Comparison of ENCODE assay signal across 7 mouse cellular contexts in genomic region chrX:136172118-136172551, GRCm38 (mm10). TPM values are rescaled to one million over a fixed set of nuclear protein-coding genes. Genes with fewer than 3 reads are reported as not detected.
DNase-seq lines count a peak whose midpoint lies in the region; ATAC-seq and TF ChIP-seq lines count a peak whose summit lies in the region.

Tceal8 (minus strand) TSS chrX:136172342.

- H3K27me3 ChIP-seq in embryonic facial prominence, embryonic 14.5 days (replicated peaks; ENCODE audit: control insufficient read depth, insufficient read depth, low read length) = peaks cover 7% of the 10 kb centered on the region
- H3K27me3 ChIP-seq in kidney, adult 2 months (replicated peaks; ENCODE audit: control insufficient read depth, insufficient read depth, low read length) = no peaks in the 10 kb centered on the region
- no peaks in the 10 kb centered on the region for H3K27me3 ChIP-seq in limb, embryonic 11.5 days (ENCODE audit: control insufficient read depth, insufficient read depth, low read length)
- peaks cover 6% of the 10 kb centered on the region; the same call in 1 of the 2 replicates for H3K27me3 ChIP-seq in midbrain, embryonic 13.5 days

- H3K9ac ChIP-seq in embryonic facial prominence, embryonic 14.5 days (ENCODE audit: low read depth, low read length) = peak within 1 kb of the TSS; percentile 77
- H3K9ac ChIP-seq in limb, embryonic 11.5 days (ENCODE audit: low read length) = peak within 1 kb of the TSS; percentile 70
- H3K9ac ChIP-seq in midbrain, embryonic 13.5 days (replicated peaks) = peak within 1 kb of the TSS; percentile 73

- no peak for TF ChIP-seq POLR2A in bone marrow macrophage, adult 2 months (IDR thresholded peaks at IDR 0.05; ENCODE audit: borderline replicate concordance, low read depth, low read length)
- TF ChIP-seq POLR2A in kidney, adult 2 months (IDR thresholded peaks at IDR 0.05; ENCODE audit: low read depth, low read length) = no peak

- peak within 1 kb of the TSS; percentile 55 for H3K4me2 ChIP-seq in embryonic facial prominence, embryonic 14.5 days (ENCODE audit: low read depth, low read length)
- peak within 1 kb of the TSS; percentile 39 for H3K4me2 ChIP-seq in limb, embryonic 11.5 days (ENCODE audit: low read depth, severe bottlenecking)
- H3K4me2 ChIP-seq in midbrain, embryonic 13.5 days (replicated peaks) = peak within 1 kb of the TSS; percentile 56

- no peaks in the 10 kb centered on the region for H3K4me1 ChIP-seq in bone marrow macrophage, adult 2 months (ENCODE audit: control insufficient read depth, insufficient read depth, low read length)
- no peaks in the 10 kb centered on the region for H3K4me1 ChIP-seq in embryonic facial prominence, embryonic 14.5 days (ENCODE audit: control insufficient read depth, insufficient read depth, low read length)
- no peaks in the 10 kb centered on the region for H3K4me1 ChIP-seq in kidney, adult 2 months (ENCODE audit: control insufficient read depth, insufficient read depth, low read length)
- no peaks in the 10 kb centered on the region for H3K4me1 ChIP-seq in limb, embryonic 11.5 days (ENCODE audit: control insufficient read depth, insufficient read depth, low read length)
- peaks cover 4% of the 10 kb centered on the region; the same call in 1 of the 2 replicates for H3K4me1 ChIP-seq in midbrain, embryonic 13.5 days (replicated peaks)

- TF ChIP-seq CTCF in bone marrow macrophage, adult 2 months (IDR thresholded peaks at IDR 0.05; ENCODE audit: low read depth, low read length) = no peak
- TF ChIP-seq CTCF in kidney, adult 2 months (conservative IDR thresholded peaks at IDR 0.05; ENCODE audit: insufficient read depth, insufficient read length, low read depth, low read length) = no peak

- H3K9me3 ChIP-seq in embryonic facial prominence, embryonic 14.5 days (ENCODE audit: control insufficient read depth, low read length) = no peaks in the 10 kb centered on the region
- no peaks in the 10 kb centered on the region for H3K9me3 ChIP-seq in limb, embryonic 11.5 days (ENCODE audit: control insufficient read depth, low read length)
- no peaks in the 10 kb centered on the region for H3K9me3 ChIP-seq in midbrain, embryonic 13.5 days

- DNase-seq in embryonic facial prominence, embryonic 14.5 days (ENCODE audit: low spot score) = peak; percentile 97
- DNase-seq in heart, adult 18-20 months = peak; percentile 83 to 87
- peak; percentile 89 for DNase-seq in kidney, adult 2 months
- DNase-seq in limb, embryonic 11.5 days (ENCODE audit: low spot score) = peak; percentile 72
- peak; percentile 13 to 20 for DNase-seq in spleen, adult 18-20 months

- 12% methylated on average over 10 of the region's 10 CpGs for WGBS in embryonic facial prominence, embryonic 14.5 days
- 0% methylated on average over 10 of the region's 10 CpGs for WGBS in kidney, adult 2 months
- 21% methylated on average over 10 of the region's 10 CpGs for WGBS in limb, embryonic 11.5 days
- 21% methylated on average over 10 of the region's 10 CpGs for WGBS in midbrain, embryonic 13.5 days

- peak within 1 kb of the TSS; percentile 75 for H3K27ac ChIP-seq in bone marrow macrophage, adult 2 months (ENCODE audit: insufficient read depth, low read depth, low read length)
- peak within 1 kb of the TSS; percentile 91 for H3K27ac ChIP-seq in embryonic facial prominence, embryonic 14.5 days (replicated peaks; ENCODE audit: low read depth, low read length)
- H3K27ac ChIP-seq in kidney, adult 2 months (ENCODE audit: insufficient read depth, low read depth, low read length) = peak within 1 kb of the TSS; percentile 78
- H3K27ac ChIP-seq in limb, embryonic 11.5 days (replicated peaks; ENCODE audit: low read depth, low read length) = peak within 1 kb of the TSS; percentile 56; the same call in 1 of the 2 replicates
- H3K27ac ChIP-seq in midbrain, embryonic 13.5 days = peak within 1 kb of the TSS; percentile 85

- H3K4me3 ChIP-seq in bone marrow macrophage, adult 2 months (ENCODE audit: insufficient read depth, low read length) = peak within 1 kb of the TSS; percentile 86
- H3K4me3 ChIP-seq in embryonic facial prominence, embryonic 14.5 days (ENCODE audit: low read depth, low read length) = peak within 1 kb of the TSS; percentile 55
- peak within 1 kb of the TSS; percentile 75 for H3K4me3 ChIP-seq in kidney, adult 2 months (ENCODE audit: insufficient read depth, low read depth, low read length)
- H3K4me3 ChIP-seq in limb, embryonic 11.5 days (ENCODE audit: low read depth, low read length) = peak within 1 kb of the TSS; percentile 35
- peak within 1 kb of the TSS; percentile 56 for H3K4me3 ChIP-seq in midbrain, embryonic 13.5 days (replicated peaks)

- peak; percentile 96 for ATAC-seq in embryonic facial prominence, embryonic 14.5 days (ENCODE audit: low read depth)
- ATAC-seq in limb, embryonic 11.5 days (ENCODE audit: insufficient number of reproducible peaks, low FRiP score, low TSS enrichment, low read depth) = peak; percentile 96
- ATAC-seq in midbrain, embryonic 13.5 days = peak; percentile 96

- 0 out of 2 replicates have a peak, but pooled peaks cover 4% of the 10 kb centered on the region for H3K36me3 ChIP-seq in embryonic facial prominence, embryonic 14.5 days (ENCODE audit: control insufficient read depth, insufficient read depth, low read length)
- H3K36me3 ChIP-seq in kidney, adult 2 months (ENCODE audit: control insufficient read depth, insufficient read depth, low read length) = no peaks in the 10 kb centered on the region
- H3K36me3 ChIP-seq in limb, embryonic 11.5 days (ENCODE audit: control insufficient read depth, insufficient read depth, low read length) = no peaks in the 10 kb centered on the region
- H3K36me3 ChIP-seq in midbrain, embryonic 13.5 days = no peaks in the 10 kb centered on the region

RNA-seq across cellular contexts. Expression of gene Tceal8, which starts in this region (rescaled TPM):
- 65.3 and 72.7 TPM in 2 replicates for polyA plus RNA-seq in bone marrow macrophage, adult 2 months (2012; ENCODE audit: insufficient read depth, insufficient read length, missing spikeins)
- 216 and 224 TPM in 2 replicates for polyA plus RNA-seq in embryonic facial prominence, embryonic 14.5 days (2014; fragmentation: Nextera tagmentation; extraction: Ambion mirVana)
- 10 to 100 TPM; 12.3 to 14.7 TPM for total RNA-seq in heart, adult 18-20 months (2021)
- polyA plus RNA-seq in kidney, adult 2 months (2012; rRNA removed) = 10.7 and 20.3 TPM in 2 replicates
- 225 and 230 TPM in 2 replicates for polyA plus RNA-seq in limb, embryonic 11.5 days (2014; fragmentation: Nextera tagmentation; extraction: Ambion mirVana)
- polyA plus RNA-seq in midbrain, embryonic 13.5 days (2015; fragmentation: Nextera tagmentation; extraction: Ambion mirVana) = 134 and 143 TPM in 2 replicates

Comparison
In these comparisons a context has a peak if more than half of its experiments do, and no peak if none do; other contexts are left out.
1. Peak in every context shown above with its lines: DNase-seq, ATAC-seq, H3K4me3 ChIP-seq and H3K27ac ChIP-seq.
2. H3K4me3 ChIP-seq: peak in every context shown above with its lines; median percentile 86 in bone marrow macrophage, adult 2 months; 75 in kidney, adult 2 months; 56 in midbrain, embryonic 13.5 days; 55 in embryonic facial prominence, embryonic 14.5 days; 35 in limb, embryonic 11.5 days.
3. DNase-seq: peak in every context shown above with its lines; median percentile 97 in embryonic facial prominence, embryonic 14.5 days; 89 in kidney, adult 2 months; 85 in heart, adult 18-20 months; 72 in limb, embryonic 11.5 days; 16 in spleen, adult 18-20 months.